Mouse (Mus musculus) liver, embryonic 16.5 days (tissue): ENCODE measurements around the gene Smpdl3b. TPM values are rescaled to one million over a fixed set of nuclear protein-coding genes. Genes with fewer than 3 reads are reported as not detected.
"Not testable (repeated sequence)": the region's sequence is repeated elsewhere in the genome, so short reads cannot be mapped to it uniquely, and the experiment has no call there.

Experiments
- ATAC-seq: fragments of 200-750 bp; cut with Nextera tagmentation; 2 replicates; pipeline ENCODE4 v1.8.0; 2017; ENCODE audit warnings: low read depth, mild to moderate bottlenecking, moderate number of reproducible peaks, moderate library complexity
- H3K27ac ChIP-seq: fragments of 300-500 bp; sonication (generic); 2 replicates; pipeline ENCODE4 v1.5.1; 2014; ENCODE audit warnings: mild to moderate bottlenecking, low read length
- H3K27me3 ChIP-seq: fragments of 300-500 bp; sonication (generic); 2 replicates; pipeline ENCODE4 v1.6.1; 2014; ENCODE audit warnings: low read depth, low read length, mixed read lengths; ENCODE audit not compliant: control insufficient read depth, insufficient read depth
- H3K36me3 ChIP-seq: fragments of 300-500 bp; sonication (generic); 2 replicates; pipeline ENCODE4 v1.6.1; 2014; ENCODE audit warnings: mild to moderate bottlenecking; ENCODE audit not compliant: control insufficient read depth, insufficient read depth
- H3K4me1 ChIP-seq: fragments of 300-500 bp; sonication (generic); 2 replicates; pipeline ENCODE4 v1.6.1; 2014; ENCODE audit warnings: low read depth, low read length, mixed read lengths; ENCODE audit not compliant: control insufficient read depth
- H3K4me2 ChIP-seq: fragments of 300-500 bp; sonication (generic); 2 replicates; pipeline ENCODE4 v1.6.1; 2014; ENCODE audit warnings: low read depth, low read length, mixed read lengths
- H3K4me3 ChIP-seq: fragments of 300-500 bp; sonication (generic); 2 replicates; pipeline ENCODE4 v1.5.1; 2014; ENCODE audit warnings: low read depth, mild to moderate bottlenecking, low read length
- H3K9ac ChIP-seq: fragments of 300-500 bp; sonication (generic); 2 replicates; pipeline ENCODE4 v1.6.1; 2014; ENCODE audit warnings: low read depth, low read length
- H3K9me3 ChIP-seq: fragments of 300-500 bp; sonication (generic); replicated peaks from 2 replicates; pipeline ENCODE4 v1.6.1; 2016; ENCODE audit warnings: low read length; ENCODE audit not compliant: control insufficient read depth
- WGBS: fragments of 180-500 bp; shearing (Covaris S2); extraction: QIAGEN DNeasy Blood & Tissue Kit; methylation state at CpG from one replicate; pipeline ENCODE4 v1.1.7; 2014; ENCODE audit not compliant: insufficient replicate concordance; 5-methylcytosine and 5-hydroxymethylcytosine counted together
- polyA plus RNA-seq: library from polyadenylated mRNA; unstranded; fragments of >200 nt; fragmentation: Nextera tagmentation; extraction: Ambion mirVana; gene quantifications from 2 replicates; pipeline ENCODE4 v1.2.1, GENCODE M21; 2015

Smpdl3b gene
- polyA plus RNA-seq, 1 experiment from 2014 or later, result 0.90 TPM

DNA sequence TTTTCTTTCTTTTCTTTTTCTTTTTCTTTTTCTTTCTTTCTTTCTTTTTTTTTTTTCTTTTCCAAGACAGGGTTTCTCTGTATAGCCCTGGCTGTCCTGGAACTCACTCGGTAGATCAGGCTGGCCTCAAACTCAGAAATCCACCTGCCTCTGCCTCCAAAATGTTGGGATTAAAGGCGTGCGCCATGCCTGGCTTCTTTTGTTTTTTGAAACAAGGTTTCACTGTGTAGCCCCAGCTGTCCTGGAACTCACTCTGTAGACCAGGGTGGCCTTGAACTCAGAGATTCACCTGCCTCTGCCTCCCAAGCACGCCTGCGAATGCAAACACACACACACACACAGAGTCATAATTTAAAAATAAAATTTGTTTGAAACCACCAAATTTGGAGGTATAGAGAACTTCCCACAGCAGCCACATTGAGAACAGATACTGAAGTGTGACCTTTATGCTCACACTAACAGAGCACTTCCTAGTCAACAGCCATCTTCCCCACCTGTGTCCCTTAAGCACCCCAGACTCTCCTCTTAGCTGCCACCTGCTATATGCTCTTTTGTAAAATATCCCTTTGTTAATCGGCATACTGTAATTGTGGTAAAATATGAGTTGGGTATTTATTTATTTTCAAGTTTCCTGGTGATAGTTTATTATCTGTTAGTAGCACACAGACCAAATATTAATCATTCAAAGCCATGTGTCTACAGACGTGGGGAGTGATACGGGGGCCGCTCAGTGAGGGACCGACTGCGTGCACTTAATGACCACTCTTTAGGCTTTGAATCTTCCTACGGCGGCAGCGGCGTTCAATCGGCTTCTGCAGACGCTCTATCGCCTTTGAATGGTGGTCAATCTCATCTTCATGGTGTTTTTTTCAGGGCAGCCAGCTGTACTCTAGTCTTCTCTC is 44.4 kb upstream of the Smpdl3b start:
- Histone ChIP-seq H3K4me1 (peaks cover 15% of the 10 kb centered on the region), H3K27ac (peak overlapping the region; percentile 78), H3K4me2 (peak overlapping the region; percentile 78), H3K9me3 (no peaks in the 10 kb centered on the region), H3K9ac (peak overlapping the region; percentile 61), H3K36me3 (no peaks in the 10 kb centered on the region), H3K27me3 (no peaks in the 10 kb centered on the region; the same call in 1 of the 2 replicates), H3K4me3 (peak overlapping the region; percentile 46)
- WGBS, result 43% methylated on average over 18 of the region's 18 CpGs
- ATAC-seq, result peak; percentile 68

DNA sequence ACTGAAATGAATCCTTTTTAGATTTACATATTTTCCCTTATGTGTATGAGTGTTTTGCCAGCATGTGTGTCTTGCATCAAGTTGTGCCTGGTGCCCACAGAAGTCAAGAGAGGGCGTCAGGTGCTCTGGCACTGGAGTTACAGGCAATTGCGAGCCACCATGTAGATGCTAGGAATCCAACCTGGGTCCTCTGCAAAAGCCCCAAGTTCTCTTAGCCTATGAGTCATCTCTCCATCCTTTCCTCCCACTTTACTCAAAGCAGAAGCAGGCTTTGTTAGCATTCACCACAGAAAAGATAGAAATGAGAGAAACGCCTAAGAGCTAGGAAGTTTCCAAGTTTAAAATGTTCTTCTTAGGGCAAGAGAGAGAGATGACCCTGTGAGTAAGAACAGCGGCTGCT is 42.8 kb upstream of the Smpdl3b start:
- 74% methylated on average over 4 of the region's 4 CpGs for WGBS
- ATAC-seq, result no peak
- Histone ChIP-seq H3K27me3 (peaks cover 10% of the 10 kb centered on the region), H3K9ac (no peak overlapping the region), H3K9me3 (no peaks in the 10 kb centered on the region), H3K4me2 (no peak overlapping the region), H3K4me1 (peaks cover 26% of the 10 kb centered on the region), H3K4me3 (no peak overlapping the region), H3K27ac (no peak overlapping the region), H3K36me3 (no peaks in the 10 kb centered on the region)

DNA sequence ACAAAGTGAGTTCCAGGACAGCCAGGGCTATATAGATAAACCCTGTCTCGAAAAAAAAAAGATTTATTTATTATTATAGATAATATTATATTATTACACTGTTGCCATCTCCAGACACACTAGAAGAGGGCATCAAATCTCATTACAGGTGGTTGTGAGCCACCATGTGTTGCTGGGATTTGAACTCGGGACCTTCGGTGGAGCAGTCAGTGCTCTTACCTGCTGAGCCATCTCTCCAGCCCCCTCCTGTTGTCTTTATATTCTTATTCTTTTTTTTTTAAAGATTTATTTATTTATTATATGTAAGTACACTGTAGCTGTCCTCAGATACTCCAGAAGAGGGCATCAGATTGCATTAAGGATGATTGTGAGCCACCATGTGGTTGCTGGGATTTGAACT is 41.6 kb upstream of the Smpdl3b start:
- Histone ChIP-seq H3K27me3 (peaks cover 16% of the 10 kb centered on the region), H3K4me1 (peaks cover 26% of the 10 kb centered on the region)
- not testable (repeated sequence) for ATAC-seq, H3K4me3 ChIP-seq, H3K27ac ChIP-seq, H3K9ac ChIP-seq, H3K36me3 ChIP-seq, H3K9me3 ChIP-seq, H3K4me2 ChIP-seq
- 73% methylated on average over 3 of the region's 3 CpGs for WGBS

DNA sequence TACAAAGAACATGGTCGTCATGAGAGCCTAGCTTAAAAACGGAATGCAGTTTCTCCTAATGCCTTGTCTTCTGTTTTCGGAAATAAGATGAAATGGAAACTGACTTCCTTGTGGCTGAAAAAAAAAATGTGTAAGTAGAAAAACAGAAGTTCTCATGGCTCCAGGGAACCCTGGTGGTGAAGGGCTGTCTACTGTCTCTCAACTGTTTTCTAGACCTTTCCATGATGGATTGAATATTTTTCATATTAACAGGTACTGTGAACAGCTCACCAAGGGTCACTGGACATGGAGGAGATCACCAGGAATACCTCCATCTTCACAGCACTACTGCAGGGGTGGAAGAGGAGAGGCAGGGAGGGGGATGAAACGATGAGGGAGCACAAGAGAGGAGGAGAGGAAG is 41.0 kb upstream of the Smpdl3b start:
- ATAC-seq, result no peak
- no peaks in the 10 kb centered on the region for H3K9me3 ChIP-seq
- H3K4me2 ChIP-seq, result no peak overlapping the region
- 28% methylated on average over 4 of the region's 4 CpGs for WGBS
- H3K27me3 ChIP-seq, result peaks cover 16% of the 10 kb centered on the region
- H3K4me3 ChIP-seq, result no peak overlapping the region
- no peak overlapping the region for H3K9ac ChIP-seq
- H3K36me3 ChIP-seq, result no peaks in the 10 kb centered on the region
- H3K4me1 ChIP-seq, result peaks cover 26% of the 10 kb centered on the region
- H3K27ac ChIP-seq, result no peak overlapping the region

DNA sequence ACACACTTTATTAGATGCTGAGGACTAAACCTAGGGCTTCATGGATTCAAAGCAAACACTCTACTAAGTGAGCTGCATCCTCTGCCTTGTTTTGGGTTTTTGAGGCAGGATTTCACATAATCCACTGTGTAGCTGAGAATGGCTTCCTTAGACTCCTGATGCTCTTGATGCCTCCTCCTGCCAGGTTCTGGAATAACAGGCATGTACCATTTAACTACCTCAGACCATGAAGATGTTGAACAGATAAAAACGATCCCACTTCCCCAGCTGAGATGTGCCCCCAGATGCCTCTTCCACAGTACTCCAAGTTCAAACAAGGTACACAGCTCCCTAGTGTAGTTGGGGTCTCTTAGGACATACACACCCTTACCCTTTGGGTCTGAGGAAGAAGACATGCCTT is 40.4 kb upstream of the Smpdl3b start:
- Histone ChIP-seq H3K9ac (no peak overlapping the region), H3K4me1 (peaks cover 26% of the 10 kb centered on the region), H3K27ac (no peak overlapping the region), H3K4me3 (no peak overlapping the region), H3K4me2 (no peak overlapping the region), H3K27me3 (peaks cover 16% of the 10 kb centered on the region), H3K36me3 (no peaks in the 10 kb centered on the region), H3K9me3 (no peaks in the 10 kb centered on the region)
- no peak for ATAC-seq
- WGBS, result 35% methylated on average over 1 of the region's 1 CpGs

DNA sequence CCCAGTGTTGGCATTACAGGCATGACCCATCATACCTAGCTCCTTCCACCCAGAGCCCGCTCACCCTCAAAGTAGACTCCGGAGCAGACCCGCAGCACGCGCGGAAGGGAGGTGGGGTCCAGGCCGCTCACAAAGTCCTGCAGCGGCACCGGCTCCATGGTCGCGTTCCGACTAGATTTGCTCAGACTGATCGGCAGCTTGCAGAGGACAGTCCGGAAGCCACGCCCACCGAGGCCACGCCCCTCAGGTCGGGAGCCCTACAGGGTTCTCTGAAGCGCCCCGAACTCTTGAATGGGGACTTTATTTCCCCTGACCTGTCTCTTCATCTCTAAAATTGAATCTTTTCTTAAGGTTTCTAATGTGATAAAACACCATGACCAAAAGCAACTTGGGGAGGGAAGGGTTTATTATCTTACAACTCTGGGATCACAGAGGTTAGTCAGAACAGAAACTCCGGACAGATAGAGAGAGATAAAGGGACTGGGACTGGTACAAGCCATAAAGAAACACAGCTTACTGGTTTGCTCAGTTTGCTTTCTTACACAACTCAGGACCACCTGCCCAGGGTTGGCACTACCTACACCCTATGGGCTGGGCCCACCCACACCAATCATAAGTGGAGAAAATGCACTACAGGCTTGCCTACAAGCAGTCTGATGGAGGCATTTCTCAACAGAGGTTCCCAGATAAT is 39.3 kb upstream of the Smpdl3b start, which contains the start of gene Themis2:
TSS of gene Themis2 (minus strand) at position 192 of the 691 bp plus-strand sequence.
- Histone ChIP-seq H3K4me1 (peaks cover 15% of the 10 kb centered on the region), H3K27me3 (peaks cover 16% of the 10 kb centered on the region), H3K9me3 (no peaks in the 10 kb centered on the region), H3K4me2 (peak within 1 kb of the TSS; percentile 77), H3K9ac (peak within 1 kb of the TSS; percentile 43), H3K36me3 (no peaks in the 10 kb centered on the region), H3K27ac (no peak within 1 kb of the TSS), H3K4me3 (peak within 1 kb of the TSS; percentile 61)
- 1% methylated on average over 21 of the region's 21 CpGs for WGBS
- peak; percentile 66 for ATAC-seq

DNA sequence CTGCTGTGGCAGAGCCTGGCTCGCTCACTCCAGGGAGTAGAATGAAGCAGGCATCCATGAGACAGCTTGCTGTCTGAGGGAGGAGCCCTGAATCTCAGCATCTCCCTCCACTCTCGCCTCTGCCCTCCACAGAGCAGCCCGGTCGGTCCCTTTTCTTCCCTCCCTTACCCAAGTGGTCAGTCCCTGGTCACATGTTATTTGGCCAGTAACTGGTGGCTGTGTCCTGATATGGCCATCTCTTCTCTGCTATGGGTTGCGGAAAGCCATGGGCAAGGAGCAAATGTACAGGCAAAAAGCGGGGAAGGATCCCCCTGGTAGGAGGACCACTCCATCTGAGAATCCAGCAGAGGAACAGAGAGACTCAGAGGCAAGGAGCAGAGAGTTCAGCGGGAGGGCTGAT is 38.1 kb upstream of the Smpdl3b start:
- Histone ChIP-seq H3K9ac (no peak overlapping the region), H3K27ac (no peak overlapping the region), H3K4me1 (peaks cover 13% of the 10 kb centered on the region), H3K9me3 (no peaks in the 10 kb centered on the region), H3K27me3 (peaks cover 16% of the 10 kb centered on the region), H3K4me3 (peak overlapping the region; percentile 61), H3K4me2 (peak overlapping the region; percentile 77; the same call in 1 of the 2 replicates), H3K36me3 (no peaks in the 10 kb centered on the region)
- WGBS, result 64% methylated on average over 7 of the region's 7 CpGs
- no peak for ATAC-seq

DNA sequence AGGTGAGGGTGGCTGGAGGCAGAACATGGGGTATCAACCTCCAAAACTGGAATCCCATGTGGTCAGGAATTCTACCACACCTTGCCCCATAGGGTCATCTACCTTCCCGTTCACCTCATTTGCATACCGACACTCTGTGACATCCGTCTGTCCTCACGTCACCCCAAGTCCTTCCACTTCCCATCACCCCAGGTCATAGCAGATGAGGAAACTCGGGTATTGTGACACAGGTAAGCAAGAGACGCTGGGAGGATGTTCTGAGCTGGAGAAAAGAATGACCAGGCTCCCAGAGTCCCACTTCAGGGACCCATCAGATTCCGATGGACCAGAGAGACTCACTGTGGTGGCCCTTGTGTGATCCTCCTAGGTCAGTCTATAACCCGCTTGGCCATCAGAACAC is 37.7 kb upstream of the Smpdl3b start:
- Histone ChIP-seq H3K4me3 (peak overlapping the region; percentile 61), H3K27me3 (peaks cover 16% of the 10 kb centered on the region), H3K36me3 (no peaks in the 10 kb centered on the region), H3K27ac (no peak overlapping the region), H3K4me2 (peak overlapping the region; percentile 77), H3K9ac (no peak overlapping the region), H3K9me3 (no peaks in the 10 kb centered on the region), H3K4me1 (peaks cover 13% of the 10 kb centered on the region)
- WGBS, result 58% methylated on average over 8 of the region's 8 CpGs
- no peak for ATAC-seq

DNA sequence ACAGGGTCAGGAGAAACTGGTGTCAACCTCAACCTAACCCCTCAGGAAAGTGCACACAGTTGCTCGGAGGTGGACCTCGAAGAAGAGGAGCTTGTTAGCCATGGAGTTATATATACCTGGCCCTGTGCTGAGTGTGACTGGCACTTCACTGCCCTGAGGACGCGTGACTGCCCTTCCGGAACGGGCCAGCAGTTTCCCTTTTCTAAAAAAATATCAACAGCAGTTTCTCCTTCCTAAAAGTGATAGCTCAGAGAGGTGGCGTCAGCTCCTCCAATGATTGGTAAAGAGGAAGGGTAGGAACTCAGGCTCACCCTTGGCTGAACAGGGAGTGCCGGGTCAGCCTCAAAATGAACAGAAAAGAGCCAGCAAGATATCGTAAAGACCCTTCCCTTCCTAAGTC is 37.0 kb upstream of the Smpdl3b start:
- WGBS, result 12% methylated on average over 9 of the region's 9 CpGs
- H3K4me2 ChIP-seq, result peak overlapping the region; percentile 26
- no peak overlapping the region for H3K4me3 ChIP-seq

More for the DNA sequence above, 37.0 kb upstream of the Smpdl3b start:
- H3K9ac ChIP-seq, result no peak overlapping the region
- no peak overlapping the region for H3K27ac ChIP-seq
- H3K36me3 ChIP-seq, result no peaks in the 10 kb centered on the region
- no peaks in the 10 kb centered on the region for H3K9me3 ChIP-seq
- ATAC-seq, result peak; percentile 28; the same call in 1 of the 2 replicates
- peaks cover 13% of the 10 kb centered on the region for H3K4me1 ChIP-seq
- peaks cover 16% of the 10 kb centered on the region for H3K27me3 ChIP-seq
